Mouse (Mus musculus): ENCODE data around the gene Arap2. TPM values are rescaled to one million over a fixed set of nuclear protein-coding genes. Genes with fewer than 3 reads are reported as not detected.
"Not testable (repeated sequence)": the region's sequence is repeated elsewhere in the genome, so short reads cannot be mapped to it uniquely, and the experiment has no call there.

The Arap2 gene
- total RNA-seq, 2 experiments from 2014 or later = 29.0 to 45.4 TPM

DNA sequence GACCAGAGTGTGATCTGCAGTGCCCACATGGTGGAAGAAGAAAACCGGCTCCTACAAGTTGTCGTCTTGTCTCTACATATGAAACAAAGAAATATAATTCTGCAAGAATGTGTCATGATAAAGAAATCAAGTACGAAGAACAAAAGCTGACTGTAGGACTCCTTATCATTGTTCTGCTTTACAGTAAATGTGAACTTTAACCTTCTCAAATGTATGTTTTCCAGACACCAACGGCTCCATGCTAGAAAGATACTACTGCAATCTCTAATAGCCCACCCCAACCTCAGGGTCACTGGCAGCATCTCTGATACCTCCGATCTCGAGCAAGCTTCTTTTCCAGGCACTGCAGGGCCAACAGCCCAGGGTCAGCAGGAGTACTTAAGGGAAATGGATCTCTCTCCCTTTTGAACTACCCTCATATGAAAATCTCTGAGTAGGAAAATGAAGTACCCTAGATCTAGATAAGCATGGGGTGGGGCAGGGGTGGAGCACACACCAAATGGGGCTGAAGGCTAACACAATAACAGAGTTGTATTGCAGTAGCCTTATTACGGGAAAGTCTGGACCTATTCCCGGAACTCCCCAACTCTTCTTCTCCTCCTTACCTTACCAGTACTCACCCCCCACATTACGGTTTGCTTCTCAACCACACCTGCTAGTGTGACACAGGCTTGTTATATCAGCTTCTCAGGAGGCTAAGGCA is 22.6 kb downstream of the Arap2 start:
- ATAC-seq (replicated peaks; ENCODE audit: poor library complexity) = peak; percentile 11; the same call in 1 of the 2 replicates

DNA sequence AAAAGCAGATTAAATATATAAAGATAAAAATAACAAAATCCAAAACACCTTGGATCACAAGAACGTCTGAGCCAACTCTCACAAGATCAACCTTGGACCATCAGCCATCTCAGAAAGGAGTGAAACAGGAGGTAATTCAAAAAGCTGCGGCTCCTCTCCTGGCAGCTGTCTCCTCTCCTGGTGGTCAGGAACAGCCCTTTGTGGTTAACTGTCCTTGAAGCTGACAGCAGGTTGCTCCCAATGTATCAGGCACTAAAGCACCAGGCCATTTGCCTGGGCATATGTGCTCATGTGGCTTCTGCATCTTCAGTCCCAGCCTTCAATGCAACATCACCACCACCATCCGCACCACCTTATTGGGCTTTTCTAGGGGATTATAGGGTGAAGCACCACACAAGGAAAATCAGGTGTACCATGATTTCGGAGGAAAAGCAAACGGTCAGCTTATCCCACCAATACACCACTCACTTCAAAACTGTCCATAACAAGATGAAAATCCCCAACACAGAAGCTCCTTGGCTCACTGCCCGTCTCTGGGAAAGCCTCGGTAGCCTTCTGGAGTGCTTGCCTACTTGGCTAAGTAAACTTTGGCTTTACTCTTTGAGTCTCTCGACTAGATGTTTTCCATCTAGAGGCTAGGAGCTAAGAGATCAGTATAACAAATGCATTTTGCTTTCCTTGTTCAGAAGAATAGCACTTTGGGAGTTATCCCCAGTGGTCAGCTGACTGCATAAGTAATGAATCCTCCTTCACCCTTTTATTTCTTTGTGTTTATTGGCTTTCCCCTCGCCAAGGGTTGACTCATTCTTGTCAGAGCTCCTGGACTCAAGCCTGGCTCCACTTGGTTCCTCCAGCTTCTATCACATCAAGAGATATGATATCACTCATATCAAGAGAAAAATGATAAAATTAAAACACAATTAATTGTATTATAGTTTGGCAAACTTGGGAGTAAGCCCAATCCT is 26.2 kb downstream of the Arap2 start:
- no peak for ATAC-seq (replicated peaks; ENCODE audit: poor library complexity)

- ATAC-seq (replicated peaks; ENCODE audit: poor library complexity) = not testable (repeated sequence)
Observed at GRCm38 (mm10) chr5:62730573-62730972, 35.4 kb downstream of the Arap2 start.

DNA sequence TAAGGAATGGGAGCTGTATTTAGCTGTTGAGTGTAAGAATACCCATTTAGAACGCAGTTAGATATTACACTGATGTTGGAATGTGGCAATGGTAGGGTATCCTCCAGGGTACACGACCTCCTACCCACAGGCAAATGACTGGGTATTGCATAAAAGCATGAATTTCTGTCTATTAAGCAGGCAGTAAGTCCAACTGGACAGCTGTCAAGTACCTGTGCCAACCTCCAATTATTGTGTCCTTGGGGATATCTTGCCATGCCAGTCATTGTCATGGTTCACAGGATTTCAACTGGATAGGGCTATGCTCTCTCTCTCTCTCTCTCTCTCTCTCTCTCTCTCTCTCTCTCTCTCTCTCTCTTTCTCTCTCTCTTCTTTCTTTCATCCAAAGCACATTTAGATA is 40.4 kb downstream of the Arap2 start:
- no peak for ATAC-seq (replicated peaks; ENCODE audit: poor library complexity)

GRCm38 (mm10) chr5:62723261-62724105 is 42.5 kb downstream of the Arap2 start:
- no peak for ATAC-seq (replicated peaks; ENCODE audit: poor library complexity)

GRCm38 (mm10) chr5:62716468-62716867 is 49.5 kb downstream of the Arap2 start:
- ATAC-seq (replicated peaks; ENCODE audit: poor library complexity) = no peak

GRCm38 (mm10) chr5:62715977-62716376 is 50.0 kb downstream of the Arap2 start:
- 0 out of 2 replicates have a peak, but pooled peaks have one; percentile 9 for ATAC-seq (replicated peaks; ENCODE audit: poor library complexity)

DNA sequence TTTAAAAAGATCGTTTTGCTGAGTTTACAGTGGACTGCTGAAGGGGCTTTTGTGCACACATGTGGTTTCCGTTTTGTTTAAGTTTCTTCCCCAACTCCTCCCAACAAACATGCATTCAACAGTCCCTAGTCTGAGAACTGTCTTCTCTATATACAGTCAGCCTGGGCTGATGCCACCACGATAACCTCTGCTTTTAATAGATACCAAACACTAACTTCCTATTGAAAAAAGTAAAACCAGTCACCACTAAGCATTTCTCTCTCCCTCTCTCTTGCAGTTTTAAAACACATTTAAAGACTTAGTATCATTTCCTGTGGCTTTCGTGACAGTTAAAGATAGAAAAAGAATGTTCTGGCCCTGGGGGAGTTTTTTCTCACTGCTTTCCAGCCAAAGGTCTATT is 50.5 kb downstream of the Arap2 start:
- ATAC-seq (replicated peaks; ENCODE audit: poor library complexity) = peak; percentile 78

- peak; percentile 71 for ATAC-seq (replicated peaks; ENCODE audit: poor library complexity)
Observed at GRCm38 (mm10) chr5:62710955-62711354, 55.0 kb downstream of the Arap2 start.

- peak; percentile 66 for ATAC-seq (replicated peaks; ENCODE audit: poor library complexity)
Observed at GRCm38 (mm10) chr5:62706900-62707299, 59.1 kb downstream of the Arap2 start.

- no peak for ATAC-seq (replicated peaks; ENCODE audit: poor library complexity)
Observed at GRCm38 (mm10) chr5:62689965-62690364, 76.0 kb downstream of the Arap2 start.

DNA sequence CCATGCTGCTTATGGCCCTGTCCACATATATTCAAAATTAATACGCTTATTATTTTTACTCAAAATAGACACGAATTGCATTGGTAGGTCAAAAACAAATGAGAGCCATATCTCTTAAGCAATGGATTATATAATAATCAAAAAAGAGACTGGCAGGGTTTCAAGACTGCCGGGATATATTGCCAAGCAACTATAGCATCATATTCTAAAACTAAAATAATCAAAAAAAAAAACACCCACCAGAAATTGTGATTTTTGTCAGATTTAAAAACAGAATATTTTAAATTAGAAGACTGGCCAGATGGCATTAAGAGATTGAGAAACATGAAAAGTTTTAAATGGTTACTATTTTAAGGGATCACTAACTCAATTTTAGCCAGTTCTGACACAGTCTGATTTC is 82.2 kb downstream of the Arap2 start:
- no peak for ATAC-seq (replicated peaks; ENCODE audit: poor library complexity)

- no peak for ATAC-seq (replicated peaks; ENCODE audit: poor library complexity)
Observed at GRCm38 (mm10) chr5:62683207-62683606, 82.8 kb downstream of the Arap2 start.

DNA sequence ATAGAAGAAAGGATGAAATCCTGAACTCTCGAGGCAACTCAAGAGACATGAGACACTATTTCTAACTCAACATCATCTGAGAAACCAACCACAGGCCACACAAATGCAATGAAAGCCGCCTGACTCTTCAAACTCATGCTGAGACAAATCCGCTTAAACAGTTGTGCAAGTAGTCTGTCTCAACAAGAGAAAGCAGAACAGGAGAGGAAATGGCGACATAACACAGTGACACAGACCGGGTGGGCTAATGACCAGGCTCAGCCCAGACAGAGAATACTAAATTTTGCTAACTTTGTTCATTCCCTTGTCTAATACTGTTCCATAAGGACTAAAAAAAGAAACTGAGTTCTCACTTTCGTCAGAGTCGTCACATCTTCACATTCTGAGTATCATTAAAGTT is 88.6 kb downstream of the Arap2 start:
- peak; percentile 100 for ATAC-seq (replicated peaks; ENCODE audit: poor library complexity)

- no peak for ATAC-seq (replicated peaks; ENCODE audit: poor library complexity)
Observed at GRCm38 (mm10) chr5:62672736-62673436, 93.1 kb downstream of the Arap2 start.

GRCm38 (mm10) chr5:62665329-62665728 is 100.6 kb downstream of the Arap2 start:
- ATAC-seq (replicated peaks; ENCODE audit: poor library complexity) = no peak

DNA sequence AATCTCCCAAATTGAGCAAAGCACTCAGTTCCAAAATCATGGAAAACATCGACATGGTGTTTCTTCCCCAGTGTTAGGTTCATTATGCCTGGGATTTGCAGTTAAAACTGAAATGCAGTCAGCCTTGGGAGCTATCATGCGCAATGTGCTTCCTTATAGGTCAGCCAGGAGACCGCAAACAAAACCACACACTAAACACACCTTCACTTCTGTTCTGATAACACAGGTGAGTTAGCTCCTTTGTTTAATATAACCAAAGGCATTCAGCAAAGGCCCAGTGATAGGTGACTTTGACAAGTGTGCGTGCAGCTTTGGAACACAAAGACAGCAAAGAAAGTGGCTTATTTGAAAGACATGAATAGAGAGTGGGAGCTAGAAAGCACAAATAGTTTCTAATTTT is 101.1 kb downstream of the Arap2 start:
- no peak for ATAC-seq (replicated peaks; ENCODE audit: poor library complexity)

GRCm38 (mm10) chr5:62663206-62663605 is 102.8 kb downstream of the Arap2 start:
- ATAC-seq (replicated peaks; ENCODE audit: poor library complexity) = no peak

DNA sequence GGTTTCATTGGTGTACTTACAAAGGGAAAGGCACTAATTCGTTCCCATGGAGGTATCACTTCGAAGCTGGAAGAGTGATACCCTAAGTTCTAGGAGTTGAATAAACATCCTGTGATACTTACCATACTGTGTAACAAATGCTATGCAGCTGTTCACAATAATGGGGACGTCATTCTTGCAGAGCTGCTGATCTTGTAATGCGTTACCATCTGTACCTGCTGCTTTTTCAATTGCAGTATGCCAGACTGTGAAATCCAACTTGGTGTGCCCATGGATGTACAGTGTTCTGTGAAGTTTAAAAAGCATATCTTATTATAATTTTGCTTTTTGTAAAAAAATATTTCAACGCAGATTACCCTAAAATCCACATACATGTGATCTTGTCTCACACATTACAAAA is 112.0 kb downstream of the Arap2 start:
- ATAC-seq (replicated peaks; ENCODE audit: poor library complexity) = no peak

- ATAC-seq (replicated peaks; ENCODE audit: poor library complexity) = no peak
Observed at GRCm38 (mm10) chr5:62642330-62642729, 123.6 kb downstream of the Arap2 start.

Data from megakaryocyte progenitor cell, adult 5-6 weeks (primary cell).